Mouse (Mus musculus): ENCODE results near the gene Emc7.

GRCm38 (mm10) chr2:112425308-112425707, 29.5 kb upstream of the Emc7 start:
- TF ChIP-seq POLR2A (IDR thresholded peaks at IDR 0.05; ENCODE audit: insufficient read depth, low read depth, low read length) (no peak), CTCF (IDR thresholded peaks at IDR 0.05) (no peak), EP300 (IDR thresholded peaks at IDR 0.05; ENCODE audit: insufficient read depth, low read depth, low read length) (no peak)

Measured in heart, adult 2 months (tissue).